Mouse (Mus musculus) mammary gland, adult 2 months (tissue): ENCODE measurements around the gene Zfp551. TPM values are rescaled to one million over a fixed set of nuclear protein-coding genes. Genes with fewer than 3 reads are reported as not detected.

Experiments
- polyA plus RNA-seq: library from polyadenylated mRNA; depleted of rRNA; stranded (reverse); fragments of >200 nt; gene quantifications from 2 replicates; pipeline ENCODE4 v1.2.3, GENCODE M21; 2012; ENCODE audit warnings: low replicate concordance; rRNA removed

Gene Zfp551
- polyA plus RNA-seq: 0.20 and 0.95 TPM in 2 replicates

DNA sequence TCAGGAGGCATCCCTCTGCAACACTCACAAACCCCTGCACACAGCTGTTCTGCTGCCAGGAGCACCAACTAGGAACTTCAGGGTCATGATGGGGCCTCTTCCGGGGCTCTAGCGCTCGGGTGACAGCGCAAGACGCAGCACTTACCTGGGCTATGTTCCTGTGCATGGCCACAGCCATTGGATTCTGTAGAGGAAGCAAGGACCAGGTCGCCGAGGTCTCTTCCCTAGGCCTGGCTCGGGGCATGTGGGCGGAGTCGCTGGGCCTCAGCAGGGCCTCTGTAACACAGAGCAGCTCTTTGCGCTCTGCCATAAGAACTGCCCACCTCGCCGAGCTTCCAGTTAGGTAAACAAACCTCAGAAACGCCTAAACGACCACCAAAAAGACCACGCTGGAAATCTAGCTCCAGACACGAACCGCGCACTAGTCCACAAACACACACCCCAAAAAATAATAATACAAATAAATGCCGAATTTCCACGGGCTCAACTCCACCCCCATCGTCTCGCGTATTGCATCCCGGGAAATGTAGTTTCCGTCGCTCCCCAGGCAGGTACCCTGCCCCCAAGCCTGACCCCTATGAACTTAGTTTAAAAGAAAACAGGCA, at the start of gene Zfp551:
Gene Zfp551, minus strand, starts transcription at position 507 of the 605 bp plus-strand sequence.

DNA sequence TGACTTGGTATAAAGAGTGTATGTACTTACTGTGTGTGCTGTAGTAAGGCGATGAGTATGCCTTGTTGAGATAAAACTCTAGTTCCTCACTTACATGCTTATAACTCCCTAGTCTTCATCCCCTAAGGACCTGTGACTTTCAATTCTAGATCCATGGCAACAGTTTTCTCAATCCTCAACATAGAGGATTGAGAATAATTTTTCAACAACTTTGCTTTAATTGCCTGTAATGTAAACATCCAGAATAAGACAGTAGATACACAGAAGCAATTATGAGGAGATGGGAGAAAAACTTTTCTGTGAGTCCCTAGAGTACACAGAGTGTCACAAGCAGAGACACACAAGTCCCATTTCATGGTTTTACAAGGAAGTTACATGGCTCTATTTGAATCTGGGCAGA, 53.4 kb downstream of the Zfp551 start, which contains the start of gene Vmn1r84:
Gene Vmn1r84, minus strand, starts transcription at position 101 of the 400 bp plus-strand sequence.

Other genes with a start within 250 kb of the Zfp551 start
- gene Vmn1r80, start 233.5 kb downstream of the Zfp551 start, polyA plus RNA-seq: not detected in 2 replicates
- gene Vmn1r81, start 154.5 kb downstream of the Zfp551 start, polyA plus RNA-seq: not detected in 2 replicates
- not detected in 2 replicates for gene Vmn1r82, start 122.3 kb downstream of the Zfp551 start, polyA plus RNA-seq
- gene Vmn1r83, start 93.3 kb downstream of the Zfp551 start, polyA plus RNA-seq: not detected in 2 replicates
- gene Vmn1r84, start 53.5 kb downstream of the Zfp551 start, polyA plus RNA-seq: not detected in 2 replicates
- gene Zfp606, start 55.5 kb upstream of the Zfp551 start, polyA plus RNA-seq: 2.8 and 3.6 TPM in 2 replicates
- not detected in 2 replicates for gene 2900092C05Rik, start 89.8 kb upstream of the Zfp551 start, polyA plus RNA-seq
- not detected in 2 replicates for gene Vmn2r53, start 186.0 kb upstream of the Zfp551 start, polyA plus RNA-seq
- gene Vmn2r54, start 217.6 kb upstream of the Zfp551 start, polyA plus RNA-seq: not detected in 2 replicates